Mouse (Mus musculus) limb, embryonic 12.5 days (tissue): ENCODE results near the gene Mov10. TPM values are rescaled to one million over a fixed set of nuclear protein-coding genes. Genes with fewer than 3 reads are reported as not detected.

Source experiments
- ATAC-seq: fragments of 200-750 bp; cut with Nextera tagmentation; 2 replicates; pipeline ENCODE4 v1.8.0; 2017; ENCODE audit warnings: low read depth, moderate TSS enrichment; ENCODE audit not compliant: insufficient number of reproducible peaks, insufficient read depth, low FRiP score, low TSS enrichment
- H3K27ac ChIP-seq: fragments of 300-500 bp; sonication (generic); 2 replicates; pipeline ENCODE4 v1.5.1; 2016; ENCODE audit warnings: mild to moderate bottlenecking, moderate library complexity
- H3K27me3 ChIP-seq: fragments of 300-500 bp; sonication (generic); 2 replicates; pipeline ENCODE4 v1.6.1; 2016; ENCODE audit warnings: mild to moderate bottlenecking, moderate library complexity
- H3K36me3 ChIP-seq: fragments of 300-500 bp; sonication (generic); 2 replicates; pipeline ENCODE4 v1.6.1; 2016; ENCODE audit warnings: mild to moderate bottlenecking, moderate library complexity
- H3K4me1 ChIP-seq: fragments of 300-500 bp; sonication (generic); replicated peaks from 2 replicates; pipeline ENCODE4 v1.6.1; 2016
- H3K4me2 ChIP-seq: fragments of 300-500 bp; sonication (generic); 2 replicates; pipeline ENCODE4 v1.6.1; 2016; ENCODE audit warnings: mild to moderate bottlenecking, moderate library complexity
- H3K4me3 ChIP-seq: fragments of 300-500 bp; sonication (generic); replicated peaks from 2 replicates; pipeline ENCODE4 v1.5.1; 2016; ENCODE audit warnings: mild to moderate bottlenecking
- H3K9ac ChIP-seq: fragments of 300-500 bp; sonication (generic); replicated peaks from 2 replicates; pipeline ENCODE4 v1.6.1; 2016; ENCODE audit warnings: mild to moderate bottlenecking, moderate library complexity
- H3K9me3 ChIP-seq: fragments of 300-500 bp; sonication (generic); 2 replicates; pipeline ENCODE4 v1.6.1; 2016; ENCODE audit warnings: mild to moderate bottlenecking, moderate library complexity
- WGBS: fragments of 180-500 bp; shearing (Covaris S2); methylation state at CpG from one replicate; pipeline ENCODE4 v1.1.7; 2016; 5-methylcytosine and 5-hydroxymethylcytosine counted together
- polyA plus RNA-seq: library from polyadenylated mRNA; unstranded; fragments of >200 nt; fragmentation: Nextera tagmentation; extraction: Ambion mirVana; gene quantifications from 2 replicates; pipeline ENCODE4 v1.2.1, GENCODE M21; 2016

Gene Mov10
- polyA plus RNA-seq, 1 experiment from 2014 or later: 73.8 TPM

- ATAC-seq: peak; percentile 60
- Histone ChIP-seq H3K4me1 (peaks cover 16% of the 10 kb centered on the region), H3K27ac (no peak within 1 kb of the TSS), H3K9ac (peak within 1 kb of the TSS; percentile 9; the same call in 1 of the 2 replicates), H3K27me3 (peaks cover 97% of the 10 kb centered on the region), H3K4me2 (peak within 1 kb of the TSS; percentile 97), H3K36me3 (no peaks in the 10 kb centered on the region), H3K4me3 (peak within 1 kb of the TSS; percentile 52), H3K9me3 (no peaks in the 10 kb centered on the region)
- WGBS: under 1% methylated on average over 56 of the region's 56 CpGs
Measured at GRCm38 (mm10) chr3:104780561-104781420, 37.6 kb downstream of the Mov10 start, which contains the start of gene Ppm1j. Gene Ppm1j (plus strand): TSS chr3:104781056.

GRCm38 (mm10) chr3:104779949-104780348 lies 38.4 kb downstream of the Mov10 start:
- Histone ChIP-seq H3K4me1 (peaks cover 16% of the 10 kb centered on the region), H3K27me3 (peaks cover 93% of the 10 kb centered on the region), H3K4me3 (no peak overlapping the region), H3K9ac (no peak overlapping the region), H3K9me3 (no peaks in the 10 kb centered on the region), H3K27ac (no peak overlapping the region), H3K36me3 (no peaks in the 10 kb centered on the region), H3K4me2 (no peak overlapping the region)
- WGBS: under 1% methylated on average over 7 of the region's 7 CpGs
- no peak for ATAC-seq

- Histone ChIP-seq H3K4me2 (peak overlapping the region; percentile 68), H3K9me3 (no peaks in the 10 kb centered on the region), H3K9ac (peak overlapping the region; percentile 24), H3K36me3 (no peaks in the 10 kb centered on the region), H3K27me3 (peaks cover 67% of the 10 kb centered on the region), H3K4me1 (peaks cover 32% of the 10 kb centered on the region), H3K4me3 (peak overlapping the region; percentile 42), H3K27ac (no peak overlapping the region)
- ATAC-seq: peak; percentile 5; the same call in 1 of the 2 replicates
- under 1% methylated on average over 20 of the region's 20 CpGs for WGBS
Measured at GRCm38 (mm10) chr3:104777342-104777741, 41.0 kb downstream of the Mov10 start.

- WGBS: 64% methylated on average over 7 of the region's 7 CpGs
- no peak for ATAC-seq
- H3K4me3 ChIP-seq: no peak overlapping the region
- peaks cover 45% of the 10 kb centered on the region for H3K4me1 ChIP-seq
- H3K27me3 ChIP-seq: peaks cover 31% of the 10 kb centered on the region
- H3K9ac ChIP-seq: no peak overlapping the region
- H3K4me2 ChIP-seq: no peak overlapping the region
- no peaks in the 10 kb centered on the region for H3K9me3 ChIP-seq
- H3K27ac ChIP-seq: peak overlapping the region; percentile 45; the same call in 1 of the 2 replicates
- no peaks in the 10 kb centered on the region for H3K36me3 ChIP-seq
Measured at GRCm38 (mm10) chr3:104773301-104773700, 45.1 kb downstream of the Mov10 start.

GRCm38 (mm10) chr3:104771460-104771859 lies 46.9 kb downstream of the Mov10 start:
- Histone ChIP-seq H3K36me3 (no peaks in the 10 kb centered on the region), H3K9me3 (no peaks in the 10 kb centered on the region), H3K27me3 (peaks cover 14% of the 10 kb centered on the region), H3K27ac (peak overlapping the region; percentile 73), H3K9ac (no peak overlapping the region), H3K4me1 (peaks cover 45% of the 10 kb centered on the region), H3K4me3 (no peak overlapping the region), H3K4me2 (no peak overlapping the region)
- ATAC-seq: no peak
- WGBS: 23% methylated on average over 6 of the region's 6 CpGs

- no peaks in the 10 kb centered on the region for H3K36me3 ChIP-seq
- H3K4me1 ChIP-seq: peaks cover 45% of the 10 kb centered on the region
- no peak overlapping the region for H3K4me3 ChIP-seq
- peaks cover 8% of the 10 kb centered on the region for H3K27me3 ChIP-seq
- H3K9me3 ChIP-seq: no peaks in the 10 kb centered on the region
- peak; percentile 83 for ATAC-seq
- WGBS: 19% methylated on average over 3 of the region's 3 CpGs
- H3K4me2 ChIP-seq: no peak overlapping the region
- no peak overlapping the region for H3K9ac ChIP-seq
- H3K27ac ChIP-seq: peak overlapping the region; percentile 73
Measured at GRCm38 (mm10) chr3:104770918-104771317, 47.4 kb downstream of the Mov10 start.

- H3K9ac ChIP-seq: no peak overlapping the region
- H3K4me3 ChIP-seq: no peak overlapping the region
- ATAC-seq: no peak
- WGBS: 68% methylated on average over 10 of the region's 10 CpGs
- no peaks in the 10 kb centered on the region for H3K36me3 ChIP-seq
- peaks cover 4% of the 10 kb centered on the region; the same call in 1 of the 2 replicates for H3K27me3 ChIP-seq
- H3K4me2 ChIP-seq: no peak overlapping the region
- no peaks in the 10 kb centered on the region for H3K9me3 ChIP-seq
- H3K4me1 ChIP-seq: peaks cover 45% of the 10 kb centered on the region
- peak overlapping the region; percentile 73; the same call in 1 of the 2 replicates for H3K27ac ChIP-seq
Measured at GRCm38 (mm10) chr3:104770035-104770434, 48.3 kb downstream of the Mov10 start.

GRCm38 (mm10) chr3:104769135-104769534 lies 49.2 kb downstream of the Mov10 start:
- H3K4me2 ChIP-seq: no peak overlapping the region
- H3K9me3 ChIP-seq: no peaks in the 10 kb centered on the region
- peaks cover 4% of the 10 kb centered on the region; the same call in 1 of the 2 replicates for H3K27me3 ChIP-seq
- no peak overlapping the region for H3K4me3 ChIP-seq
- no peaks in the 10 kb centered on the region for H3K36me3 ChIP-seq
- H3K4me1 ChIP-seq: peaks cover 45% of the 10 kb centered on the region
- WGBS: 66% methylated on average over 3 of the region's 3 CpGs
- no peak overlapping the region for H3K9ac ChIP-seq
- ATAC-seq: no peak
- H3K27ac ChIP-seq: no peak overlapping the region

GRCm38 (mm10) chr3:104767716-104768115 lies 50.6 kb downstream of the Mov10 start:
- no peaks in the 10 kb centered on the region for H3K36me3 ChIP-seq
- peaks cover 7% of the 10 kb centered on the region for H3K27me3 ChIP-seq
- no peaks in the 10 kb centered on the region for H3K9me3 ChIP-seq
- no peak overlapping the region for H3K4me2 ChIP-seq
- H3K27ac ChIP-seq: no peak overlapping the region
- peaks cover 33% of the 10 kb centered on the region for H3K4me1 ChIP-seq
- no peak for ATAC-seq
- H3K4me3 ChIP-seq: no peak overlapping the region
- WGBS: 81% methylated on average over 4 of the region's 4 CpGs
- no peak overlapping the region for H3K9ac ChIP-seq

- Histone ChIP-seq H3K9me3 (no peaks in the 10 kb centered on the region), H3K4me2 (no peak overlapping the region), H3K27me3 (peaks cover 8% of the 10 kb centered on the region), H3K36me3 (no peaks in the 10 kb centered on the region), H3K4me3 (no peak overlapping the region), H3K9ac (no peak overlapping the region), H3K27ac (no peak overlapping the region), H3K4me1 (peaks cover 27% of the 10 kb centered on the region)
- no peak for ATAC-seq
- WGBS: 68% methylated on average over 2 of the region's 2 CpGs
Measured at GRCm38 (mm10) chr3:104767141-104767540, 51.2 kb downstream of the Mov10 start.

- Histone ChIP-seq H3K9me3 (no peaks in the 10 kb centered on the region), H3K4me1 (peaks cover 7% of the 10 kb centered on the region; the same call in 1 of the 2 replicates), H3K36me3 (no peaks in the 10 kb centered on the region), H3K27ac (no peak overlapping the region), H3K4me2 (no peak overlapping the region), H3K4me3 (no peak overlapping the region), H3K27me3 (peaks cover 15% of the 10 kb centered on the region; the same call in 1 of the 2 replicates), H3K9ac (no peak overlapping the region)
- 33% methylated on average over 4 of the region's 4 CpGs for WGBS
- no peak for ATAC-seq
Measured at GRCm38 (mm10) chr3:104765021-104765420, 53.3 kb downstream of the Mov10 start.
